Mouse (Mus musculus) megakaryocyte, adult 5-6 weeks (primary cell): ENCODE data around the gene Ccdc51. TPM values are rescaled to one million over a fixed set of nuclear protein-coding genes. Genes with fewer than 3 reads are reported as not detected.
A peak's percentile ranks its signal among the peaks of the same experiment; 100 is the strongest.

Experiments used
- ATAC-seq: 2 replicates; pipeline ENCODE4 v1.8.0; 2016; ENCODE audit warnings: mild to moderate bottlenecking, inconsistent platforms; ENCODE audit not compliant: poor library complexity, severe bottlenecking
- total RNA-seq, 2 experiments: library from RNA; stranded (forward) in 1 of 2; stranded (reverse) in 1 of 2; fragments of 153-499, 151-499 nt in 1 of 2; fragments of 221-1000, 200-1000 nt in 1 of 2; gene quantifications; 2 replicates each; pipeline versions ENCODE4 v1.2.3 to v1.2.4; 2015 to 2017

The Ccdc51 gene
- total RNA-seq, 2 experiments from 2014 or later, result 6.0 to 11.0 TPM

DNA sequence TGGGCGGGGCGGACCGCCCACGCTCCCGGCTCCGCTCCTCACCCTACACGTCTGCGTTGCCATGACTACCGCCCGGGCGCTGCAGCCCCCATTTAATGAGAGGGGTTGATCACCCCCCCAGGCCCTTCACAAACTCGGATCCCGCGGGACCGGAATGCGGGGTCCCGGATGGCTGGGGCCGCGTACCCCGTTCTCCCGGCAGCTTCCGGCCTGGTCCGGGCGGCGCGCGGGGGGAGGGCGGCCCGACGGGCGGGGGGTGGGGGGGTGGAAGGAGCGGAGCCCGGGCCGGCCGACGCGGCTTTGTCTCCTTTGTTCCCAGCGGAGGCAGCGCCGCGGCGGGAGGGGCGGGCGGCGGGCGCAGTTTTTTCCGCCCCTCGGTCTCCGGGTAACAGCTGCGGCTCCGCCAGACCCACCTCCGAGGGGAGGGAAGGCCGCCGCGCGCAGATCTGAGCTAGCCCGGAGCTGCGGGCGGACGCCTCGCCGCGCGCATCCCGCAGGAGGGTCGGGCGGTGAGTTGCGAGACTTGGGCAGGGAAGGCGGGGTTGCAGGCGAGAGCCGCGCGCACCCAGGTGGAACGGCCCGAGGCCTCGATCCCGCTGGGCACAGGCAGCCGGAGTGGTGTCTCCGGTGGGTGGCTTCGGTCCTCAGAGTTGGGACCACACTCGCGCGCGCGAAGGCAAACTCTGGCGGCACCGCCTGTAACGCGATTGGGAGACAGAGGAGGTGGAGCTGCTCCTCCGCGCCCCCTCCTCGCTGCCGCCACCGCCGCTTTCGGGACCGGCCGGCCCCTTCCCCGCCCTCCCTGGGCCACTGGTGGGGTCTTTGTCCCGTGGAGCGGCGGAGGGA is 13.1 kb downstream of the Ccdc51 start, which contains the start of gene Plxnb1:
Gene Plxnb1 (plus strand): TSS at position 253 of the 846 bp plus-strand sequence.
- ATAC-seq, result peak; percentile 51

DNA sequence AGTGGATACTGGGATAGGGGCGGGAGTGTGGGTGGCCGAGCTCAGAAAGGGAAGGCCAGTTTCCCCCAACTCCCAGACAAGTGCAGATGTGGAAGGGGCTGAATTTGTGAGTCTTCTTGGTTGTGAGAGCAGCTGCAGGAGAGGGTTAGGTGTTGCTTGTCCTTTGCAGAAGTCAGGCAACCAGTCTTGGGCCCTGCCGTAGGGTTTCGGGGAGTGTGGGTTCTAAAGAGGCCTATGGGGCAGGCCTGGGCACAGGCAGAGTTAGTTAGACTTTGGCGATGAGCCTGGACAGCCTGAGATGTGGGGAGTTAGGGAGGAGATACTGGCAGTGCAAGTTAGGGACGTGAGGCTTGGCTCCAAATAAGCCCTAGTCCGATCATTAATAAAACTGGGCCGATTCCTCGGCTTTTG is 14.0 kb downstream of the Ccdc51 start:
- no peak for ATAC-seq

DNA sequence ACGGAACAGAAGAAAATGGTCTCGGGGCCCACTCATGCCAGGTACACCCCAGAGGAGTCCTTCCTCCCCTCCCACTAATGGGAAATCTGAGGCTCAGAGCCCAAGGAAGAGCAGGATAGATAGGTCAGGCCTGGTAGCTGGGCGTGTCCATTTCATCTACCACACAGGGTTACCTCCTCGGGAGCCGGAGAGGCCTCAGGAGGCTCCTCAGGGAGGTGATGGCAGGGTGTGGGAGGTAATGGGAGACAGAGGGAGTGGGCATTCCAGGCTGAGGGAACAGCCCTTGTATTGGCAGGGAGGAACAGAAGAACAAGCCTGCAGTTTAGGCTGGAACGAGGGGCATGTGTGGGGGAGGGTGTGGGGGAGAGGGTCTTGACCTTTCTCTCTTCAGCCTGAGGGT is 14.6 kb downstream of the Ccdc51 start:
- ATAC-seq, result no peak

DNA sequence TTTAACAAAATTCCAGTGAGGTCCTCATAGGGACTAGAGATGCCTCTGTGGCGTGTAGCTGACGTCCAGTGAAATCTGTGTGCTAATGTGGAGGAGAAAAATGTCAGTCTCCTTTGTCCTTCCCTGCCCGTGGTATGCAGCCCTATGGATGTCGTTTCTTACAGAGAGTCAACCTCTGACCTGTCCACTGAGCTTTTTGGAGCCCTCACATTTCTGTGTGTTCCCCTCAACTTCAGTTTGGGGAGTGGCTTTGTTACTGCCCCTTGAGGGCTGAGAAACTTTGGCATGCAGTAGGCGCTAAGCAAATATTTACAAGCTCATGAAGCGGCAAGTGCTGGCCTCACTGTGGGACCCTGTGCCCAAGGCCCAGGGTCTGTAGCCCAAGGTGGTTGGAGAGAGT is 15.0 kb downstream of the Ccdc51 start:
- no peak for ATAC-seq

DNA sequence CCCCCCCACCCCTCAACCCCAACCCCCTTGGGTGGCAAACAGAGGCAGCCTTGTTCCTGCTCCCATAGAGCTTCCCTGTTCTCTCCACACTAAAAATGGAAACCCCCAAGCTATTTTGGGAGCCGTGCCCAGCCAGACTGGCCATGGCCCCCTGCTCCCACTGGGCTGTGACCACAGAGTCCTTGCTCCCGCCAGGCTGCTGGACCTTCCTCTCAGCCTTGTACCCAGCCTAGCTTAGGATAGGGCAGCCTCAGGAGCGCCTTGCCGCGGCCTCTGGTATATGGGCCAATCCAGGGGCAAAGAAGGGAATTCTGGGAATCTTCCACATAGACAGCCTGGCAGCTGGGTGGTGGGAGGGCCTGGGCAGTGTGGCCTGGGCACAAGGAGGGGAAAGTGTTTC is 15.5 kb downstream of the Ccdc51 start:
- no peak for ATAC-seq

DNA sequence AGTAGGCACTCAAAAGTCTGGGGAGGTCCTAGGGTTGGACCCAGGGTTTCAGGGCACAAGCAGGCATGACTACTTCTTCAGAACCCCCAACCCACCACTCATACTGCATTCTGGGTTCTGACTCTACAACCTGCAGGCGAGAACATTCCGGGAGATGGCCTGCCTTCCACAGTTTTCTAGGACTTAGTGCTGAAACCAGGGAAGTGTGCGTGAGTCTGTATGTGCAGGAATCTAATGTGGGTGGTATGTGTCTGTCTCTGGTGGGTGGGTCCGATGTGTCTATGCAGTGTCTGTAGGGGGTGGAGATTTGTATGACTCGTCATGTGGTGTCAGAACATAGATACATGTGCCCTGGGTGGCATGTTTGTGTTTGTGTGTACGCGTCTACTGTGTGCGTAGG is 16.1 kb downstream of the Ccdc51 start:
- ATAC-seq, result no peak

DNA sequence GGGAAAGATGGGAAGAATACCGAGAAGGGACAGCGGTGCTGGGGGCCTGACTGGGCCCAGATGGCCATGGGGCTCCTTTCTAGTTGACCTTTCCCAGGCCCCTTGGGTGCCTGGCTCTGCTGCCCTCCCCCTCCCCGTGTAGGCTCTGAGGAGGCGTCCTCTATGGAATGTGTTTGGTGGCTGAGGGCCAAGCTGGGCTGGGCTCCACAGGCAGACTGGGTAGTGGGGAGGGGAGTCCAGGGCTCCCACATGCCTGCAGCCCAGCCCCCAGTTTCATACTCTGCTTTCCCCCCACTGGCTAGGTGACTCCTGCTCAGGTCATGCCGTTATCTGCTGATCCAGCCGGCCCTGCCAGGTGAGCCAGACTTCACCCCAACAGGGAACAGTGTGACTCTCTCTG is 16.7 kb downstream of the Ccdc51 start:
- no peak for ATAC-seq

DNA sequence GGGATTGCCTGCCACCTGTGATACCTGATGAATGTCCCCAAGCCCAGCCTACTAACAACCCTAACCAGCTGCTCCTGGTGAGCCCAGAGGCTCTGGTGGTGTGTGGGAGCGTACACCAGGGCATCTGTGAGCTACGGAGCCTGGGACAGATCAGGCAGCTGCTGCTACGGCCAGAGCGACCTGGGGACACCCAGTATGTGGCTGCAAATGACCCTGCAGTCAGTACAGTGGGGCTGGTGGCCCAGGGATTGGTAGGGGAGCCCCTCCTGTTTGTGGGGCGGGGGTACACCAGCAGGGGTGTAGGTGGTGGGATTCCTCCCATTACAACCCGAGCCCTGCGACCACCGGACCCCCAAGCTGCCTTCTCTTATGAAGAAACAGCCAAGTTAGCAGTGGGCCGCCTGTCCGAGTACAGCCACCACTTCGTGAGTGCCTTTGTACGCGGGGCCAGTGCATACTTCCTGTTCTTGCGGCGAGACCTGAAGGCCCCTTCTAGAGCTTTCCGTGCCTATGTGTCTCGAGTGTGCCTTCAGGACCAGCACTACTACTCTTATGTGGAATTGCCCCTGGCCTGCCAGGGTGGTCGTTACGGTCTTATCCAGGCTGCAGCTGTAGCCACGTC is 18.1 kb downstream of the Ccdc51 start:
- peak; percentile 59 for ATAC-seq

DNA sequence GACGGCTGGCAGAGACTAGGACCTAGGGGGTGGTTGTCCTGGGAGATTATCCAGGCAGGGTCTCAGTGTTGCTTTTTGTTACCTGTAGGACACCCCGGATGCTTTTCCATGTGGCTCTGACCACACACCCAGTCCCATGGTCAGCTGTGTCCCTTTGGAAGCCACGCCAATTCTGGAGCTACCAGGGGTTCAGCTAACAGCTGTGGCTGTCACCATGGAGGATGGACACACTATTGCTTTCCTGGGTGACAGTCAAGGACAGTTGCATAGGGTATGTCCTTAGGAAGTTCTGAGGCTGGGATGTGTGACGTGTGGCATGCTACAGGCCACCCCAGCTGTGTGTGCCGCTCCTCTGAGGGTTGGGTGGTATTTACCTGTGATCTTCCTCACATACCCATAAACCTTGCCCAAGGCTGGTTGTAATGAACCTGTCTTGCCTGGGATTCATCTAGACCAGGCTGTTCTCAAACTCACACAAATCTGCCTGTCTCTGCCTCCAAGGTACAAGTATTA is 19.7 kb downstream of the Ccdc51 start:
- no peak for ATAC-seq

DNA sequence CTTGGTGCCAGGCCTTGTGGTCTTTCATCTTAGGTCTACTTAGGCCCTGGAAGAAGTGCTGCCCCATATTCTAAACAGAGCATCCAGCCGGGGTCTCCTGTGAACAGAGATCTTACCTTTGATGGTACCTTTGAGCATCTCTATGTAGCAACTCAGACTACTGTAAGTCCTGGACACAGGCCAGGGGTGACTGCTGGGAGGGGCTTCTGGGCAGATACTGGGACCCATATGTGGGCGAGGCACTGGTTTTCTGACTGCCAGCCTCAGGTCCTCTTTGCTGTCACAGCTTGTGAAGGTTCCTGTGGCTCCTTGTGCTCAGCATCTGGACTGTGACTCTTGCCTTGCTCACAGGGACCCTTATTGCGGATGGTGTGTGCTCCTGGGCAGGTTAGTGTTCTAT is 20.2 kb downstream of the Ccdc51 start:
- no peak for ATAC-seq

DNA sequence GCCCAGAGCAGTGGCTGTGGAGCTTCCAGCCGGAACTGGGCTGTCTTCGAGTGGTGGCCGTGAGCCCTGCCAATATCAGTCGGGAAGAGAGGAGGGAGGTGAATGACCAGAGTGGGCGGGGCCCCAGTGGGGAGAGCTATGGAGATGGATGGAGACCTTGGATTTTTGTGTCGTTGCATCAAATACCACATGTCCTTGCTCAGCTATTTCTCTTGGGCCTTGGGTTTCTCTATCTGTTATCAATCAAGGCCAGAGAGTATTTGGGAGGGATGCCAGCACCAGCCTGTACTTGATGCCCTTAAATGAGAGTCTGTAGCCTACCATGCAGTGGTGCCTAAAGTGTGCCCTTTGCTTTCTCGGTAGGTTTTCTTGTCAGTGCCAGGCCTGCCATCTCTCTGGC is 21.0 kb downstream of the Ccdc51 start:
- no peak for ATAC-seq

DNA sequence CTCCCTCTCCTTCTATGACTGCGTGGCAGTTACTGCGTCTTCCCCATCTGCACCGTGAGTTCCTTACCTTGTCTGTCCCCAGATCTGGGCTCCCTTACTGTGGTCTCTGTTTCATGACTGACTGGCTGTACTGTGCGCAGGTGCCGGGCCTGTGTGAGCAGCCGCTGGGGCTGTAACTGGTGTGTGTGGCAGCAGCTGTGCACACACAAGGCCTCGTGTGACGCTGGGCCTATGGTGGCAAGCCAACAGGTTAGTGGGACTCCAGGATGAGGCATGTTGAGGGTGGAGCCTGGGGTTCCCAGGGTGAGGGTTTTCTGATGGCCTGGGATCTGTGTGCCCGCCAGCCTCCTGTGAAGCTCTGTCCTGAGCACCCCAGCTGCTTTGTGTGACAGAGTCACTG is 21.8 kb downstream of the Ccdc51 start:
- ATAC-seq, result no peak

DNA sequence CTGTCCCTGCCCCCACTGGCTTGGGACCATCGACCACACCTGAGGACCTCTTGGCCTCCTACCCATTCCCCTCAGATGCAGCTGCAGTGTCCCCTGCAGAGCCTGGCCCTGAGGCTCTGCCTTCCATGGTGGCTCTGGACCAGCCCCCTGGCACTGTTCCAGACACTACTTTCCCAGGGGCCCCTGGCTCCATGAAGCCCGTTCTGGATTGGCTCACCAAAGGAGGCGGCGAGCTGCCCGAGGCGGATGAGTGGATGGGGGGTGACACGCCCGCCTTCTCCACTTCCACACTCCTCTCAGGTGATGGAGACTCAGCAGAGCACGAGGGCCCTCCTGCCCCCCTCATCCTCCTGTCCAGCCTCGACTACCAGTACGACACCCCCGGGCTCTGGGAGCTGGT is 22.7 kb downstream of the Ccdc51 start:
- ATAC-seq, result no peak

DNA sequence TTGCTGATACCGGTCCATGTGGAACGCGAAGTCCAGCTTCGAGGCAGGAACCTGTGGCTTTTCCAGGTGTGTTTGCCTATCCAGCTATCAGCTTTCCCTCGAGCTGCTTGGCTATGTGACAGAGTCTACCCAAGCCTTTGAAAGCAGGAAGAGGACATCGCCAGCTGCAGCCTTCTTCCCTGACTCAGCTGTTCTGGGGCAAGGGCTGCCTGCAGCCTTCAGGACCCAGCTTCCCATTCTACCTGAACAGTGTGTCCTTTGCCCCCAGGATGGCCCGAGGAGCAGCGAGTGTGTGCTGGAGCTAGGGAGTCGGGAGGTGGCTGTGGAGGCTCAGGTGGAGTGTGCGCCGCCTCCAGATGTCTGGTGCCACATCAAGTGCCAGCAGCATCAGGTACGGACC is 23.4 kb downstream of the Ccdc51 start:
- ATAC-seq, result no peak

DNA sequence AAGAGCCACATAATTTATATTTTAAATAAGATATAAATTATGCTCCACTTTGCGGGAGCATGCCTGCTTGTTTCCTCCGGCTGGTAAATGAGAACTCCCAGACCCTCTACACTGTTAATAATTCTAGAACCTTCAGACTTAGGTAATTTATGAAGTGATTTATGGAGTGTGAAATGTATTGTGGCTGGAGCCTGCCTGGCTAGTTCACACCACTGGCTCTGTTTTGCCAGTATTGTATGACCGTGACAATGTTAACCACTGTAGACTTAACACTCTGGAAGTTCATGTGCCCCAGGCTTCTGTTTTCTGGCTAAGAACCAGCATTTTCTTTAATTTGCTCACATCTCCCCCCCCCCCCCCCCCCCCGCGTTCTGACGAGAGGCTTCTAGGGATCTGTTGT is 25.0 kb downstream of the Ccdc51 start:
- no peak for ATAC-seq

DNA sequence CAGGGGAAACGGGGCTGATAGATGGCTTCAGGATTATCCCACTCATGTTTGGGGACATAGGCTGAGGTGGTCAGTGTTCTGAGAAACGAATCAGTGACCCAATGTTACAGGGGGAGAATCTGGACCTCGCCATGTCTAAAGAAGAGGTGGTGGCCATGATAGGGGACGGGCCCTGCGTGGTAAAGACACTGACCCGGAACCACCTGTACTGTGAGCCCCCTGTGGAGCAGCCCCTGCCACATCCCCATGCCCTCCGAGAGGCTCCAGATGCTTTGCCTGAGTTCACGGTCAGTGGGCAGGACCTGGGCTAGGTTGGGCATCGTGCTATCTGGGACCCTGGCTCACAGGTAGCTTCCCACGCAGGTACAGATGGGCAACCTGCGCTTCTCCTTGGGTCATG is 27.9 kb downstream of the Ccdc51 start:
- no peak for ATAC-seq

DNA sequence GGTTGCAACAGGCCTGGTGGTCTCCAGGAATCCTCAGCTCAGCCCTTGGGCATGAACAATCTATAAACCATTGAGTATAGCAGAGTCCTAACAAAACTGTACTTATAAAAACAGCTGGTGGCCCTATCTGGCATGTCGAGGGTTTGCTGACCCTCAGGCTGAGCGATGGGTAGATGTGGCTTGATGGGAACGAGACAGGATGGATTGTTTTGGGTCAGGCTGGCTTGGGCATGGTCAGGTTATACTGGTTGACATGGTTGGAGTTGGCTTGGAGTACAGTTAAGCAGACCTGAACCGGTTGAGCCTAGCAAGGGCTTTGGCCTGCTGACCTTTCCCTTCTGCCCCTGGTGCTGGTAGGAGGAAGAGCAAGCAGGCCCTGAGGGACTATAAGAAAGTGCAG is 28.8 kb downstream of the Ccdc51 start:
- no peak for ATAC-seq

DNA sequence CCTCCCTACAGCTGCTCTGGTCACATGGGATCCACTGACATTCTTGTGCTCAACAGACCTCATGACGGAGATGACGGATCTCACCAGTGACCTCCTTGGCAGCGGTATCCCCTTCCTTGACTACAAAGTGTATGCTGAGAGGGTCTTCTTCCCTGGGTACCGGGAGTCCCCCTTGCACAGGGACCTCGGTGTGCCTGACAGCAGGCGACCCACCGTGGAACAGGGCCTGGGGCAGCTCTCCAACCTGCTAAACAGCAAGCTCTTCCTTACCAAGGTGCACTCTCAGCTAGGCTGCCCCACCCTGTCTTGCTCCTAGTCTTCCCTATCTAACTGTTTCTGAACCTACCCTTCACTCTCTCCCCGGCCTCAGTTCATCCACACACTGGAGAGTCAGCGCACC is 29.3 kb downstream of the Ccdc51 start:
- ATAC-seq, result no peak

DNA sequence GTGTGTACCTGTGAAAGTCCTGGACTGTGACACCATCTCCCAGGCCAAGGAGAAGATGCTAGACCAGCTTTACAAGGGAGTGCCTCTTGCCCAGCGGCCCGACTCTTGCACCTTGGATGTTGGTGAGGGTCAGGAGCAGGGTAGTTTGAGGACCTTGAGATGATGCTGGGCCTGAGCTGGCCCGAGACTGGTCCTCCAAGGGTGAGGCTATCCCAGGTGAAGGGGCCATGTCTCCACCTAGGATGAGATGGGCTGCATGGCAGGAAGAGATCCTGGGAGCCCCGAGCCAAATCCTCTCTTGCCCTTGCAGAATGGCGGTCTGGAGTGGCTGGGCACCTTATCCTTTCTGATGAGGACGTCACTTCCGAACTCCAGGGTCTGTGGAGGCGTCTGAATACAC is 31.0 kb downstream of the Ccdc51 start:
- ATAC-seq, result no peak

DNA sequence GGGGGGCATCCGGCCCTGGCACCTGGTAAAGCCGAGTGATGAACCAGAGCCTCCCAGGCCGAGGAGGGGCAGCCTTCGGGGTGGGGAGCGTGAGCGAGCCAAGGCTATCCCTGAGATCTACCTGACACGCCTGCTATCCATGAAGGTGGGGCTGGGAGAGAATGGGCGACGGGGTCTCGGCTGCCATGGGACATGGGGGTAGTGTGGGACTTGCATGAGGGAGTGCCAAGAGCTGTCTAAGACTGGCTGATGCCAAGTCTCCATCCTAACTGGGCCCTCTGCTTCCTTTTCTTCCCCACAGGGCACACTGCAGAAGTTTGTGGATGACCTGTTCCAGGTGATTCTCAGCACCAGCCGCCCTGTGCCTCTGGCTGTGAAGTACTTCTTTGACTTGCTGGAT is 32.0 kb downstream of the Ccdc51 start:
- no peak for ATAC-seq

DNA sequence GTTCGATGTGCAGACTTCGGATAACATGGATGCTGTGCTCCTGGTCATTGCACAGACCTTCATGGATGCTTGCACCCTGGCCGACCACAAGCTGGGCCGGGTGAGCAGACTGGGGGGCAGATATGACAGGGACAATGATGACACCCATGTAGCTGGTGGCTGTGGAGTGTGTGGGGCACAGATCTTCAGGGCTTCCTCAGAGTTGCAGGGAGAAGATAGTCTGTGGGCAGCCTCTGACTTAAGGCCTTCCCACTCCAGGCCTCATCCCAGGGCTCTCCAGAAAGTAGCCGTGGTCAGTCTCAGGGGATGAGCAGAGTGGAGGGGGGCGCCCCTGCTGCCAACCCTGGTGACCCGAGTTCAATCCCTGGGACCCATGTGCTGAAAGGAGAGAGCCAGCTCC is 32.6 kb downstream of the Ccdc51 start:
- no peak for ATAC-seq

DNA sequence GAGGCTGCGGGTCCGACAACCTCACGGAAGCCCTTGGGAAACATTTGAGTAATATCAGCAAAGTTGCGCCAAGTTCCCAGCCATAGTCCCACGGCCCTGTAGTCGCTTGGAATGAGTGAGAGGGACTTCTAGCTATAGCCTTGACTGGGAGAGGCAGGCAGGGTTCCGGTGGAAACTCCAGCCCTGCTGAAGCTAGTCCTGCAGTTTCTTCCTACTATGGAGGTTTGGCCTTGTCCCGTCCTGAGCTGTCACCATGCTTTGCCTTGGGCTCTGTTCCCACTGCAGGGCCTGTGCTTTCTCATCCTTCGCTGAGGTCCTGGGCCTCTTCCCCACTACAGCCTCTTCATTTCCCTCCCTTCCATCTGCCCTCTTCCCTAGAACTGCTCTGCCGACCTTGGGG is 33.9 kb downstream of the Ccdc51 start:
- ATAC-seq, result no peak
